Mouse (Mus musculus): ENCODE results near the gene Trim31. TPM values are rescaled to one million over a fixed set of nuclear protein-coding genes. Genes with fewer than 3 reads are reported as not detected.
A peak's percentile ranks its signal among the peaks of the same experiment; 100 is the strongest.

The Trim31 gene
- polyA plus RNA-seq, 2 experiments: not detected

DNA sequence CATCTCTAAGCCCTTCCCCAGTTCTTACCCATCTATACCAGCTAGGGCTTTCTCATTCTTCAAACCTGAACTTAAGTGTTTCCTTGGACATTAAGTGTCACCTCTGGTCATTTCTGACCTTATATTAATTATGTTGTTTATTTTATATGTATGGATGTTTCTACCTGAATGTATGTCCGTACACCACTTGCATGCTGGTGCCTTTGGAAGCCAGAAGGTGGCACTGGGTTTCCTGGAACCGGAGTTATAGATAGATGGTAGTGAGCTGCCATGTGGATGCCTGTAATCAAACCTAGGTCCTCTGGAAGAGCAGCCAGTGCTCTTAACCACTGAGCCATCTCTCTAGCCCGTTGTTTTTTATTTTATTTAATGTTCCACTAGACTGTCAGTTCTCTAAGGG is 42.4 kb upstream of the Trim31 start:
- peaks cover 5% of the 10 kb centered on the region for H3K36me3 ChIP-seq (replicated peaks; ENCODE audit: control insufficient read depth, insufficient read depth, low read depth)
- no peak overlapping the region for H3K4me3 ChIP-seq (ENCODE audit: insufficient read depth in 1 of 2, low read depth in 2 of 2, low read length in 2 of 2)
- no peak for DNase-seq (ENCODE audit: low read depth in 3 of 3, low spot score in 3 of 3)
- no peak for ATAC-seq (ENCODE audit: insufficient read depth)
- WGBS (ENCODE audit: insufficient replicate concordance): 78% methylated on average over 3 of the region's 3 CpGs
- no peak overlapping the region for H3K9ac ChIP-seq (replicated peaks)
- no peaks in the 10 kb centered on the region for H3K9me3 ChIP-seq (ENCODE audit: control insufficient read depth, low read length)
- H3K27me3 ChIP-seq (ENCODE audit: control insufficient read depth, insufficient read depth, low read length): no peaks in the 10 kb centered on the region
- peak; percentile 60 for TF ChIP-seq CTCF (IDR thresholded peaks at IDR 0.05; ENCODE audit: low read depth)
- TF ChIP-seq EP300 (IDR thresholded peaks at IDR 0.05; ENCODE audit: low read depth): no peak
- H3K27ac ChIP-seq: no peak overlapping the region
- no peak overlapping the region for H3K4me2 ChIP-seq (ENCODE audit: low read depth)
- 0 out of 4 replicates have a peak, but pooled peaks cover 0 to 5% of the 10 kb centered on the region in 2 experiments for H3K4me1 ChIP-seq (replicated peaks; ENCODE audit: control insufficient read depth in 2 of 2, insufficient read depth in 2 of 2, low read length in 1 of 2)

DNA sequence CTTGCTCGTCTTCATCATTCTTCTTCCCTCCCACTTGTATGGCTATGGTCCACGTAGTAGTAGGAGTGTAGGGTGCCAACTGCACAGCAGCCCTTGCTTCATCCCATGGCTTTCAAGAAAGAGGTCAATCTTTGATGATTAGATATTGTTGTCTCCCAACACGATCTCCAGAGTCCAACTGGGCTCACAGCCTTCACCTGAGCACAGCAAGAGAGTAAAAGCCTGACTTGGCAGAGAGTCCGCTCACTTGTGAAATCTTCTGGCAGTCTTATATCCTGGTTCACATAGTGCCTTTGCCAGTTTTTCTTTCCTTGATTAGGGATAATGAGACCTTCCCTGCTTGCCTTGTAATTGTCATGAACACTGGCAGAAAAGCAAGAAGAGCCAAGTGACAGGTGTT is 41.7 kb upstream of the Trim31 start:
- H3K4me1 ChIP-seq (replicated peaks; ENCODE audit: control insufficient read depth in 2 of 2, insufficient read depth in 2 of 2, low read length in 1 of 2): 0 out of 4 replicates have a peak, but pooled peaks cover 0 to 5% of the 10 kb centered on the region in 2 experiments
- no peak overlapping the region for H3K27ac ChIP-seq
- H3K4me2 ChIP-seq (ENCODE audit: low read depth): no peak overlapping the region
- H3K36me3 ChIP-seq (replicated peaks; ENCODE audit: control insufficient read depth, insufficient read depth, low read depth): peaks cover 5% of the 10 kb centered on the region
- ATAC-seq (ENCODE audit: insufficient read depth): no peak
- no peak overlapping the region for H3K9ac ChIP-seq (replicated peaks)
- H3K4me3 ChIP-seq (ENCODE audit: insufficient read depth in 1 of 2, low read depth in 2 of 2, low read length in 2 of 2): no peak overlapping the region
- no peak for TF ChIP-seq CTCF (IDR thresholded peaks at IDR 0.05; ENCODE audit: low read depth)
- TF ChIP-seq EP300 (IDR thresholded peaks at IDR 0.05; ENCODE audit: low read depth): no peak
- H3K27me3 ChIP-seq (ENCODE audit: control insufficient read depth, insufficient read depth, low read length): no peaks in the 10 kb centered on the region
- DNase-seq (ENCODE audit: low read depth in 3 of 3, low spot score in 3 of 3): no peak
- H3K9me3 ChIP-seq (ENCODE audit: control insufficient read depth, low read length): no peaks in the 10 kb centered on the region
- WGBS (ENCODE audit: insufficient replicate concordance): 68% methylated on average over 4 of the region's 4 CpGs

DNA sequence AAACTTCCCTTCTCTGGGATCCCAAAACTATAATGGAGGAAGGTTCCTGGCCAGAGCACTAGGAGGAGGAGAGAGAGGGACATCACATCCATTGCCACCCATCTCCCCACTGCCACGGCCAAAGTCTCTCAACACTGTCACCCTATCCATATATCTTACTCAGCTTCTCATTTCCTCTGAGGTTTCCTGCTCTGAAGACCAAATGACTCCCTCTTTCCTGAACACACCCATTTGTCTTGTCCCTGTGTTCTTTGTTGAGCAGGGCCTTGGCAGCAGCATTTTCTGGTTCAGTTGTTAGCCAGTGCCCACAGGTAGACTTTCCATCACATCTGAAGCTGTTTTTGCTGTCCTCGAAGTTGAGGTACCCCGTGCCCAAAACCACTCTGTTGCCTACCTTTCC is 39.7 kb upstream of the Trim31 start:
- Histone ChIP-seq H3K27ac (no peak overlapping the region), H3K27me3 (ENCODE audit: control insufficient read depth, insufficient read depth, low read length) (peaks cover 10% of the 10 kb centered on the region), H3K9me3 (ENCODE audit: control insufficient read depth, low read length) (no peaks in the 10 kb centered on the region), H3K4me2 (ENCODE audit: low read depth) (no peak overlapping the region), H3K36me3 (replicated peaks; ENCODE audit: control insufficient read depth, insufficient read depth, low read depth) (peaks cover 5% of the 10 kb centered on the region), H3K9ac (replicated peaks) (no peak overlapping the region), H3K4me3 (ENCODE audit: insufficient read depth in 1 of 2, low read depth in 2 of 2, low read length in 2 of 2) (no peak overlapping the region), H3K4me1 (replicated peaks; ENCODE audit: control insufficient read depth in 2 of 2, insufficient read depth in 2 of 2, low read length in 1 of 2) (0 out of 4 replicates have a peak, but pooled peaks cover 0 to 2% of the 10 kb centered on the region in 2 experiments)
- 50% methylated on average over 3 of the region's 3 CpGs for WGBS (ENCODE audit: insufficient replicate concordance)
- TF ChIP-seq EP300 (IDR thresholded peaks at IDR 0.05; ENCODE audit: low read depth): no peak
- no peak for TF ChIP-seq CTCF (IDR thresholded peaks at IDR 0.05; ENCODE audit: low read depth)
- no peak for DNase-seq (ENCODE audit: low read depth in 3 of 3, low spot score in 3 of 3)
- ATAC-seq (ENCODE audit: insufficient read depth): no peak

- Histone ChIP-seq H3K27me3 (ENCODE audit: control insufficient read depth, insufficient read depth, low read length) (peaks cover 38% of the 10 kb centered on the region), H3K4me2 (ENCODE audit: low read depth) (no peak overlapping the region), H3K4me1 (replicated peaks; ENCODE audit: control insufficient read depth in 2 of 2, insufficient read depth in 2 of 2, low read length in 1 of 2) (peaks cover 7 to 9% of the 10 kb centered on the region in 2 experiments), H3K4me3 (ENCODE audit: insufficient read depth in 1 of 2, low read depth in 2 of 2, low read length in 2 of 2) (no peak overlapping the region), H3K36me3 (replicated peaks; ENCODE audit: control insufficient read depth, insufficient read depth, low read depth) (peaks cover under 1% of the 10 kb centered on the region; the same call in 1 of the 2 replicates), H3K27ac (no peak overlapping the region), H3K9me3 (ENCODE audit: control insufficient read depth, low read length) (no peaks in the 10 kb centered on the region), H3K9ac (replicated peaks) (no peak overlapping the region)
- 25% methylated on average over 2 of the region's 2 CpGs for WGBS (ENCODE audit: insufficient replicate concordance)
- DNase-seq (ENCODE audit: low read depth in 3 of 3, low spot score in 3 of 3) (no peak), ATAC-seq (ENCODE audit: insufficient read depth) (no peak)
- TF ChIP-seq EP300 (IDR thresholded peaks at IDR 0.05; ENCODE audit: low read depth) (no peak), CTCF (IDR thresholded peaks at IDR 0.05; ENCODE audit: low read depth) (no peak)
Measured at GRCm38 (mm10) chr17:36861680-36862079, 36.2 kb upstream of the Trim31 start.

- WGBS (ENCODE audit: insufficient replicate concordance): 15% methylated on average over 29 of the region's 29 CpGs
- ATAC-seq (ENCODE audit: insufficient read depth): no peak
Measured at GRCm38 (mm10) chr17:36866719-36867527, 31.0 kb upstream of the Trim31 start, which contains the start of gene Trim15. TSS of gene Trim15 (minus strand) at chr17:36867210.

More at GRCm38 (mm10) chr17:36866719-36867527, 31.0 kb upstream of the Trim31 start, which contains the start of gene Trim15:
- H3K4me1 ChIP-seq (replicated peaks; ENCODE audit: control insufficient read depth in 2 of 2, insufficient read depth in 2 of 2, low read length in 1 of 2): peaks cover 30 to 32% of the 10 kb centered on the region in 2 experiments
- DNase-seq (ENCODE audit: low read depth in 3 of 3, low spot score in 3 of 3): peak in 2 of 3 experiments; percentile 17 to 63
- peaks cover 41% of the 10 kb centered on the region for H3K27me3 ChIP-seq (ENCODE audit: control insufficient read depth, insufficient read depth, low read length)
- H3K9me3 ChIP-seq (ENCODE audit: control insufficient read depth, low read length): no peaks in the 10 kb centered on the region
- H3K9ac ChIP-seq (replicated peaks): peak within 1 kb of the TSS; percentile 57
- H3K36me3 ChIP-seq (replicated peaks; ENCODE audit: control insufficient read depth, insufficient read depth, low read depth): peaks cover 14% of the 10 kb centered on the region
- H3K27ac ChIP-seq: peak within 1 kb of the TSS; percentile 31
- peak within 1 kb of the TSS; percentile 18 to 54; a peak in 3 of 4 replicates for H3K4me3 ChIP-seq (ENCODE audit: insufficient read depth in 1 of 2, low read depth in 2 of 2, low read length in 2 of 2)
- peak within 1 kb of the TSS; percentile 80 for H3K4me2 ChIP-seq (ENCODE audit: low read depth)
- TF ChIP-seq CTCF (IDR thresholded peaks at IDR 0.05; ENCODE audit: low read depth) (no peak), EP300 (IDR thresholded peaks at IDR 0.05; ENCODE audit: low read depth) (no peak)

Measured in liver, embryonic 14.5 days (tissue).